Mouse (Mus musculus): ENCODE measurements at regions not wholly inside any gene's neighbourhood (a gene's known extent, or its start where the extent isn't known, plus 50 kb on each side); places are given as distances from the start of the nearest gene placed in this dataset.

DNA sequence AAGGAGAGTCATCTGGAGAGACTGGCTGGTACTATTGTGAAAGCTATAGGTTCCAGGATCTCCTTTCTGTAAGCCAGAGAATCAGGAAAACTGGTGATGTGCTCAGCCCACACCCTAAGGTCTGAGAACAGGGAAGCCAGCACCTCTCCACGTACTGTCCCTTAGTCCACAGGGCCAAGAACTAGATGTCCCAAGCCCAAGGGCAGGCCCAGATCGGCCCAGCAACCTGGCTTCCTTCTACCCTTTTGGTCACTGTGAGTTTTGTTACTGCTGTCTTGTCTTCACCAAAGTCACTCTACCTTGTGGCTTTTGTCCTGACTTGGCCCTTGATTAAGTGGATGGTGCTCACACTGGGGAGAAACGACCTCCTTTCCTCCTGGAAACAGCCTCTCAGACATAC, 107.8 kb upstream of the Spata13 start:
- TF ChIP-seq CTCF (IDR thresholded peaks at IDR 0.05; ENCODE audit: extremely low read depth, insufficient read depth, low read length) (no peak), POLR2A (IDR thresholded peaks at IDR 0.05; ENCODE audit: extremely low read depth, insufficient read depth, low read length) (no peak)
